Mouse (Mus musculus): ENCODE measurements around the gene Tpd52l2.

DNA sequence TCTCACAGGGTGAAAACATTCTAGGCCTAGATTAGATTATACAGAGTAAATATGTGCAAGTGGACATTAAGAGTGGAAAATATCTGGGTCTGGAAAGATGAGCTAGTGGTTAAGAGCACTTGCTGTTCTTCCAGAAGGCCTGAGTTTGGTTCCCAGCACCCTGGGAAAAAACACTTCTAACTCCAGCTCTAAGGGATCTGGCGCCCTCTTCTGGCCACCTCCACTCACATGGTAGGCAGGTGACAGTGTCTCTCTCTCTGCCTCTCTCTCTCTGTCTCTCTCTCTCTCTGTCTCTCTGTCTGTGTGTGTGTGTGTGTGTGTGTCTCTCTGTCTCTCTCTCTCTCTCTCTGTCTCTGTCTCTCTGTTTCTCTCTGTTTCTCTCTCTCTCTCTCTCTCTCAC lies 43.7 kb upstream of the Tpd52l2 start:
- TF ChIP-seq CTCF (IDR thresholded peaks at IDR 0.05; ENCODE audit: low read depth) (no peak), EP300 (IDR thresholded peaks at IDR 0.05; ENCODE audit: low read depth) (no peak)

Measured in heart, postnatal 0 days (tissue).